Mouse (Mus musculus) MEL (cell line): ENCODE data around the gene Lasp1. TPM values are rescaled to one million over a fixed set of nuclear protein-coding genes. Genes with fewer than 3 reads are reported as not detected.

Source experiments
- DNase-seq: peaks from one replicate; pipeline ENCODE4 v3.0.0; 2011; ENCODE audit warnings: low read depth, low spot score
- H3K27ac ChIP-seq: 2 replicates; pipeline ENCODE4 v1.5.1; 2012; ENCODE audit warnings: low read depth, mild to moderate bottlenecking, control low read depth, low read length, moderate library complexity; ENCODE audit not compliant: control insufficient read depth
- H3K27me3 ChIP-seq, 2 experiments: fragments of 150-350 bp in 1 of 2; sonication (generic) in 1 of 2; 2 replicates each; pipeline ENCODE4 v1.6.1; 2012; ENCODE audit warnings: low read length in 2 of 2, mild to moderate bottlenecking in 2 of 2, improper control_type of control experiment in 1 of 2, moderate library complexity in 1 of 2; ENCODE audit not compliant: insufficient read depth in 2 of 2, control insufficient read depth in 1 of 2
- H3K36me3 ChIP-seq, 2 experiments: 2 replicates each; pipeline ENCODE4 v1.6.1; 2012 to 2014; ENCODE audit warnings: low read length in 2 of 2, improper control_type of control experiment in 1 of 2, inconsistent platforms in 1 of 2, mild to moderate bottlenecking in 1 of 2; ENCODE audit not compliant: insufficient read depth in 2 of 2, control insufficient read depth in 1 of 2
- H3K4me1 ChIP-seq, 2 experiments: fragments of 150-350 bp in 1 of 2; sonication (generic) in 1 of 2; 2 replicates each; pipeline ENCODE4 v1.6.1; 2012; ENCODE audit warnings: low read length in 2 of 2, improper control_type of control experiment in 1 of 2, mild to moderate bottlenecking in 1 of 2; ENCODE audit not compliant: insufficient read depth in 2 of 2, control insufficient read depth in 1 of 2
- H3K4me3 ChIP-seq, 2 experiments: fragments of 150-350 bp in 1 of 2; sonication (generic) in 1 of 2; 2 replicates each; pipeline ENCODE4 v1.5.1; 2012; ENCODE audit warnings: low read depth in 2 of 2, low read length in 2 of 2, mild to moderate bottlenecking in 2 of 2, moderate library complexity in 2 of 2, control low read depth in 1 of 2, improper control_type of control experiment in 1 of 2; ENCODE audit not compliant: control insufficient read depth in 1 of 2, insufficient read depth in 1 of 2
- H3K79me2 ChIP-seq: 2 replicates; pipeline ENCODE4 v1.6.1; 2012; ENCODE audit warnings: mild to moderate bottlenecking, low read length, moderate library complexity; ENCODE audit not compliant: control insufficient read depth, poor library complexity, insufficient read depth
- H3K9ac ChIP-seq: 2 replicates; pipeline ENCODE4 v1.6.1; 2012; ENCODE audit warnings: low read depth, mild to moderate bottlenecking, control low read depth, low read length, moderate library complexity; ENCODE audit not compliant: control insufficient read depth, poor library complexity, severe bottlenecking
- H3K9me3 ChIP-seq: fragments of 150-350 bp; sonication (generic); replicated peaks from 2 replicates; pipeline ENCODE4 v1.6.1; 2012; ENCODE audit warnings: mild to moderate bottlenecking, low read length, improper control_type of control experiment, moderate library complexity; ENCODE audit not compliant: insufficient read depth
- CHD1 ChIP-seq: IDR thresholded peaks from 2 replicates; pipeline ENCODE4 v1.6.1; 2012; ENCODE audit warnings: low read depth, mild to moderate bottlenecking, inconsistent platforms, low read length, improper control_type of control experiment
- CTCF ChIP-seq, 3 experiments: IDR thresholded peaks in 2 of 3; conservative IDR thresholded peaks in 1 of 3; 2 replicates each; pipeline ENCODE4 v1.5.1; 2011 to 2012; ENCODE audit warnings: low read length in 3 of 3, low read depth in 2 of 3, mild to moderate bottlenecking in 2 of 3, improper control_type of control experiment in 1 of 3, inconsistent platforms in 1 of 3, mixed read lengths in 1 of 3, moderate library complexity in 1 of 3; ENCODE audit not compliant: control insufficient read depth in 1 of 3, insufficient read depth in 1 of 3, poor library complexity in 1 of 3, severe bottlenecking in 1 of 3
- ELF1 ChIP-seq: IDR thresholded peaks from 2 replicates; pipeline ENCODE4 v1.6.1; 2014; ENCODE audit warnings: low read depth, mild to moderate bottlenecking, inconsistent platforms, low read length, improper control_type of control experiment, moderate library complexity
- GABPA ChIP-seq: IDR thresholded peaks from 2 replicates; pipeline ENCODE4 v1.6.1; 2012; ENCODE audit warnings: low read depth, mild to moderate bottlenecking, inconsistent platforms, low read length, improper control_type of control experiment, moderate library complexity
- JUND ChIP-seq: IDR thresholded peaks from 2 replicates; pipeline ENCODE4 v1.6.1; 2011; ENCODE audit warnings: low read depth, mild to moderate bottlenecking, improper control_type of control experiment, low read length
- MAFK ChIP-seq: IDR thresholded peaks from 2 replicates; pipeline ENCODE4 v1.6.1; 2011; ENCODE audit warnings: low read depth, mild to moderate bottlenecking, low read length, improper control_type of control experiment, borderline replicate concordance
- MAX ChIP-seq: IDR thresholded peaks from 2 replicates; pipeline ENCODE4 v1.6.1; 2011; ENCODE audit warnings: low read length, improper control_type of control experiment
- MEF2A ChIP-seq: IDR thresholded peaks from 2 replicates; pipeline ENCODE4 v1.6.1; 2014; ENCODE audit warnings: low read depth, mild to moderate bottlenecking, inconsistent platforms, low read length, improper control_type of control experiment; ENCODE audit not compliant: poor library complexity, insufficient replicate concordance, severe bottlenecking; ENCODE audit errors: extremely low read depth
- MYC ChIP-seq: IDR thresholded peaks from 2 replicates; pipeline ENCODE4 v1.6.1; 2011; ENCODE audit warnings: low read depth, mild to moderate bottlenecking, low read length, improper control_type of control experiment, moderate library complexity
- NELFE ChIP-seq: IDR thresholded peaks from 2 replicates; pipeline ENCODE4 v1.6.1; 2011; ENCODE audit warnings: low read depth, low read length, improper control_type of control experiment
- SMC3 ChIP-seq: IDR thresholded peaks from 2 replicates; pipeline ENCODE4 v1.6.1; 2011; ENCODE audit warnings: low read depth, low read length, improper control_type of control experiment
- TBP ChIP-seq: IDR thresholded peaks from 2 replicates; pipeline ENCODE4 v1.8.0; 2011; ENCODE audit warnings: low read depth, low read length, improper control_type of control experiment
- USF1 ChIP-seq: IDR thresholded peaks from 2 replicates; pipeline ENCODE4 v1.6.1; 2014; ENCODE audit warnings: low read depth, mild to moderate bottlenecking, inconsistent platforms, low read length, improper control_type of control experiment, moderate library complexity
- ZKSCAN1 ChIP-seq: IDR thresholded peaks from 2 replicates; pipeline ENCODE4 v1.6.1; 2012; ENCODE audit warnings: low read depth, mild to moderate bottlenecking, inconsistent platforms, low read length, improper control_type of control experiment, moderate library complexity
- ZMIZ1 ChIP-seq: IDR thresholded peaks from 2 replicates; pipeline ENCODE4 v1.6.1; 2012; ENCODE audit warnings: low read depth, mild to moderate bottlenecking, inconsistent platforms, low read length, improper control_type of control experiment, moderate library complexity
- ZNF384 ChIP-seq: IDR thresholded peaks from 2 replicates; pipeline ENCODE4 v1.6.1; 2012; ENCODE audit warnings: low read depth, mild to moderate bottlenecking, inconsistent platforms, low read length, improper control_type of control experiment
- polyA plus RNA-seq, 2 experiments: library from polyadenylated mRNA; stranded (reverse) in 1 of 2; unstranded in 1 of 2; fragments of >175 nt in 1 of 2; fragments of >200 nt in 1 of 2; gene quantifications; 2 replicates each; pipeline versions ENCODE4 v1.2.1 to v1.2.4; 2012; ENCODE audit warnings: low replicate concordance in 2 of 2, low read depth in 1 of 2; ENCODE audit not compliant: insufficient read length in 2 of 2, insufficient read depth in 1 of 2, missing spikeins in 1 of 2
- total RNA-seq: library from RNA; depleted of rRNA; stranded (reverse); fragments of 300-350 nt; gene quantifications from 2 replicates; pipeline ENCODE4 v1.2.3, GENCODE M21; 2012

The Lasp1 gene
- total and polyA plus RNA-seq, 3 experiments: 13.3 to 38.7 TPM; not detected in 1

DNA sequence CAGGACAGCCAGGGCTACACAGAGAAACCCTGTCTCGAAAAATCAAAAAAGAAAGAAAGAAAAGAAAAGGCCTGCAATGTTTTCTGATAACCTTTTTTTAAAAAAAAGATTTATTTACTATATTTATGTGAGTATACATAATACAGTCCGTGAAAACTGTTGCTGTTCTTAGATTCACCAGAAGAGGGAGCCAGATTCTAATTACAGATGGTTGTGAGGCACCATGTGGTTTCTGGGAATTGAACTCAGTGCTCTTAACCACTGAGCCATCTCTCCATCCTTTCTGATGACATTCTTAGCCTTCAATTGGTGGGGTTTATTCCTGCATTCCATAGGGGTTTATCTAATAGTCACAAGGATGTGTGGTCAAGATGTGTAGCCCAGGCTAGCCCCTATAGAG lies 5.6 kb upstream of the Lasp1 start (continued):
- no peak for TF ChIP-seq CHD1
- TF ChIP-seq NELFE: 0 out of 2 replicates have a peak, but pooled peaks have one; percentile 15
- TF ChIP-seq SMC3: peak; percentile 92
- no peak for TF ChIP-seq ELF1
- TF ChIP-seq CTCF (IDR thresholded peaks at IDR 0.05 in 2 of 3, conservative IDR thresholded peaks at IDR 0.05 in 1 of 3; ENCODE audit: control insufficient read depth in 1 of 3, insufficient read depth in 1 of 3, low read depth in 2 of 3, low read length in 3 of 3, poor library complexity in 1 of 3, severe bottlenecking in 1 of 3): peak; percentile 46 to 89 (median 76)
- no peak for TF ChIP-seq ZMIZ1
- no peak for TF ChIP-seq GABPA
- TF ChIP-seq TBP: peak; percentile 42
- TF ChIP-seq ZNF384: peak; percentile 79
- TF ChIP-seq MAFK: 0 out of 2 replicates have a peak, but pooled peaks have one; percentile 19

DNA sequence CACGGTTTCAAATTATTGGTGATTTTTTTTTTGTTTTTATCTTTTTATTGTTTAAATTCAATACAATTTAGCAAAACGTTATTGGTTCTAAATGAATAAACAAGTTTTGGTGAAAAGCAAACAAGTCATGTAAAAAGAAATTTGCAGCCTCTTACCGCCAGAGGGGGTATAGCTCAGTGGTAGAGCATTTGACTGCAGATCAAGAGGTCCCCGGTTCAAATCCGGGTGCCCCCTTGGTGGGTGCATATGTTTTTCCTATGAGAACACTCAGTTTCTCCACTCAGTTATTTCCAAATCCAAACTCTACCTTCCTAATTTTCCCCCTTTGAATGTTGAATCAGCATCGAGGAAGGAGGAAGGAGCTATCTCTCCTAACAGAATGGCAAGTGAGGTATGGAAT lies 1.9 kb upstream of the Lasp1 start:
- no peak for TF ChIP-seq USF1
- TF ChIP-seq CTCF (IDR thresholded peaks at IDR 0.05 in 2 of 3, conservative IDR thresholded peaks at IDR 0.05 in 1 of 3; ENCODE audit: control insufficient read depth in 1 of 3, insufficient read depth in 1 of 3, low read depth in 2 of 3, low read length in 3 of 3, poor library complexity in 1 of 3, severe bottlenecking in 1 of 3): peak in 2 of 3 experiments; percentile 6 to 16; a peak in 1 of 6 replicates
- no peak for TF ChIP-seq MYC
- peak; percentile 100 for TF ChIP-seq MAFK
- no peak for TF ChIP-seq ZKSCAN1
- TF ChIP-seq MAX: no peak
- TF ChIP-seq MEF2A: no peak
- TF ChIP-seq ELF1: peak; percentile 83
- TF ChIP-seq JUND: no peak
- TF ChIP-seq TBP: peak; percentile 100
- peak; percentile 89 for DNase-seq
- Histone ChIP-seq H3K27me3 (no peaks in the 10 kb centered on the region), H3K4me3 (peak overlapping the region; percentile 15 to 27), H3K4me1 (peaks cover 0 to 11% of the 10 kb centered on the region in 2 experiments; a peak in 2 of 4 replicates), H3K27ac (no peak overlapping the region), H3K36me3 (peaks cover 0 to 7% of the 10 kb centered on the region in 2 experiments; a peak in 2 of 4 replicates), H3K9me3 (no peaks in the 10 kb centered on the region), H3K79me2 (peaks cover 13% of the 10 kb centered on the region; the same call in 1 of the 2 replicates), H3K9ac (no peak overlapping the region)
